Mouse (Mus musculus) embryonic facial prominence, embryonic 14.5 days (tissue): ENCODE results near the gene Hnrnpu. TPM values are rescaled to one million over a fixed set of nuclear protein-coding genes. Genes with fewer than 3 reads are reported as not detected.
A peak's percentile ranks its signal among the peaks of the same experiment; 100 is the strongest.

Experiments
- ATAC-seq: fragments of 200-750 bp; cut with Nextera tagmentation; 2 replicates; pipeline ENCODE4 v1.8.0; 2017; ENCODE audit warnings: low read depth, moderate number of reproducible peaks, moderate TSS enrichment
- DNase-seq: peaks from one replicate; pipeline ENCODE4 v3.0.0-alpha.2; 2015; ENCODE audit warnings: low spot score
- H3K27ac ChIP-seq: fragments of 300-500 bp; sonication (generic); replicated peaks from 2 replicates; pipeline ENCODE4 v1.5.1; 2014; ENCODE audit warnings: low read depth, mild to moderate bottlenecking, low read length, moderate library complexity
- H3K27me3 ChIP-seq: fragments of 300-500 bp; sonication (generic); replicated peaks from 2 replicates; pipeline ENCODE4 v1.6.1; 2014; ENCODE audit warnings: low read length; ENCODE audit not compliant: control insufficient read depth, insufficient read depth
- H3K36me3 ChIP-seq: fragments of 300-500 bp; sonication (generic); 2 replicates; pipeline ENCODE4 v1.6.1; 2014; ENCODE audit warnings: low read length, mixed read lengths; ENCODE audit not compliant: control insufficient read depth, insufficient read depth
- H3K4me1 ChIP-seq: fragments of 300-500 bp; sonication (generic); 2 replicates; pipeline ENCODE4 v1.6.1; 2014; ENCODE audit warnings: antibody characterized with exemption, low read length; ENCODE audit not compliant: control insufficient read depth, insufficient read depth
- H3K4me2 ChIP-seq: fragments of 300-500 bp; sonication (generic); 2 replicates; pipeline ENCODE4 v1.6.1; 2014; ENCODE audit warnings: low read depth, mild to moderate bottlenecking, low read length, moderate library complexity, mixed read lengths
- H3K4me3 ChIP-seq: fragments of 300-500 bp; sonication (generic); 2 replicates; pipeline ENCODE4 v1.5.1; 2014; ENCODE audit warnings: low read depth, mild to moderate bottlenecking, low read length
- H3K9ac ChIP-seq: fragments of 300-500 bp; sonication (generic); 2 replicates; pipeline ENCODE4 v1.6.1; 2014; ENCODE audit warnings: low read depth, mild to moderate bottlenecking, low read length, moderate library complexity, mixed read lengths
- H3K9me3 ChIP-seq: fragments of 300-500 bp; sonication (generic); 2 replicates; pipeline ENCODE4 v1.6.1; 2016; ENCODE audit warnings: low read length; ENCODE audit not compliant: control insufficient read depth
- WGBS: fragments of 180-500 bp; shearing (Covaris S2); extraction: QIAGEN DNeasy Blood & Tissue Kit; methylation state at CpG from one replicate; pipeline ENCODE4 v1.1.7; 2014; 5-methylcytosine and 5-hydroxymethylcytosine counted together
- polyA plus RNA-seq: library from polyadenylated mRNA; unstranded; fragments of >200 nt; fragmentation: Nextera tagmentation; extraction: Ambion mirVana; gene quantifications from 2 replicates; pipeline ENCODE4 v1.2.1, GENCODE M21; 2014

Gene Hnrnpu
- polyA plus RNA-seq, 1 experiment from 2014 or later = 366 TPM

DNA sequence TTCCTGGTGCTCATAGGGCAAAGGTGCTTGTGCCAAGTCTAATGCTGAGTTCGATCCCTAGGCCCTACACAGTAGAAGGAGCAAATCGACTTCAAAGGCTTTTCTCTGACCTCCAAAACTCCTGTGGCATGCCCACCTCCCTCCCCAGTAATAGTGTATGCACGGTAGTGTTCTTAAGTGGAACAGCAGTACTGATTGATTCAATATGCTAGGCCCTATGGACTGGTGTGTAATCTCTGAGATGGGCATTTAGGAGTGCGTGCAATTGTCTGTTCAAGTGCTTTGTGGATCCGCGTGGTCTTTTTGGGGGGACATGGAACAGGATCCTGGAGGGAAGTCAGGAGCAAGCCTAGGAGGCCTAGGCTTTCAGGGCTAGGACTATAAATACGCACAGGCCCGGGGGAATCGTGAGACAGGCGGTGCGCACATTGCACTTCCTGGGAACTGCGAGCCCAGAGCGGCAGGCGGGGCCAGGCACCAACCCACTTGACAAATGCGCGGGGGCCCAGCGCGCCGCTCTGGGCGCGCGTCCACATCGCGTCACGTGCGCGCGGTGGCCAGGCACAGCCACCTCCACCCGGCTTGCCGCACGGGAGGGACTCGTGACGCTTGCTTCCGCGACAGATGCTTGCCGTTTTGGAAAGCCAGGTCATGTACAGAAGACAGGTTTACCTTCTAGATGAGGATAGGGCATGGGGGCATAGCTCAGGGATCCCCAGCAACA is 31.1 kb upstream of the Hnrnpu start:
- peak; percentile 95 for ATAC-seq

DNA sequence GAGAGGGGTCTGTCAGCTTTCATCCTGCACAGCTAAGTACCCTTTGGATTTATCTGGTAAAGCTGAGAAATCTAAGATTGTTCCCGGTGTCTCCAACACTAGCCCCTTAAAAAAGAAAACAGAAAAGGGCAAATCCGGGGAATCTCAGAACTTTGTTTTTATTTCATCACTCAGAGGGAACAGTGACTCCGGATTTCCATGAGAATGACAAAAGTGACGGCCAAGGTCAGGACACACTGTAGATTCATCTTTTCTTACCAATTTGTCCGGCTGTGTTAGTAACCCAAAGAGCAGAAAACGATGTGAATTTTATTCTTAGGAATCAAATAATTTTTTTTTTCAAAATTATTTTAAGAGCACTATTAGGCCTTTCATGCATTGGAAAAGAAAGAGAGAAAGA is 30.5 kb upstream of the Hnrnpu start:
- H3K4me3 ChIP-seq = no peak overlapping the region
- 60% methylated on average over 6 of the region's 6 CpGs for WGBS
- no peaks in the 10 kb centered on the region for H3K4me1 ChIP-seq
- no peak overlapping the region for H3K9ac ChIP-seq
- peak overlapping the region; percentile 58; the same call in 1 of the 2 replicates for H3K4me2 ChIP-seq
- DNase-seq = no peak
- no peaks in the 10 kb centered on the region for H3K27me3 ChIP-seq
- H3K27ac ChIP-seq = no peak overlapping the region
- H3K9me3 ChIP-seq = no peaks in the 10 kb centered on the region
- H3K36me3 ChIP-seq = no peaks in the 10 kb centered on the region
- ATAC-seq = no peak

More for the DNA sequence above, 31.1 kb upstream of the Hnrnpu start:
- Histone ChIP-seq H3K4me1 (no peaks in the 10 kb centered on the region), H3K4me2 (peak overlapping the region; percentile 58), H3K9ac (peak overlapping the region; percentile 60), H3K9me3 (no peaks in the 10 kb centered on the region), H3K36me3 (no peaks in the 10 kb centered on the region), H3K4me3 (peak overlapping the region; percentile 45), H3K27me3 (no peaks in the 10 kb centered on the region), H3K27ac (peak overlapping the region; percentile 24)
- WGBS = 2% methylated on average over 36 of the region's 36 CpGs
- peak; percentile 94 for DNase-seq

DNA sequence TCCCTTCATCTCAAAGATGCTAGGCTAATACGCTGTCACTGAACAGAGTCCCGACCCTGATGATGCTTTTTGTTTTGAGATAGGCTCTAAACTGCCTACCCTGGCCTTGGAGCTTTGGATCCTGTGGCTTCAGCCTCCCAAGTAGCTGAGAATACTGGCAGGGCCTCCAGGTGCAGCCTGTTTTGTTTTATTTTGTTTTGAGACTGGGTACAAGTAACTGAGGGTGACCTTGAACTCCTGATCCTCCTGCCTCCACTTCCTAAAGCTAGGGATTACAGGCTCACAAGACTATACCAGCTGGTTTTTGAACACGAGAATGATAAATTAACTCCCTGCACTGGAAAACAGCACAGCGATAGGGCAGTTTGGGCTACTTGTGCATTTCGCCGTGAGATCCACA is 27.6 kb upstream of the Hnrnpu start:
- Histone ChIP-seq H3K27ac (no peak overlapping the region), H3K9ac (no peak overlapping the region), H3K27me3 (no peaks in the 10 kb centered on the region), H3K4me2 (no peak overlapping the region), H3K4me3 (no peak overlapping the region), H3K9me3 (no peaks in the 10 kb centered on the region), H3K36me3 (no peaks in the 10 kb centered on the region), H3K4me1 (no peaks in the 10 kb centered on the region)
- ATAC-seq (no peak), DNase-seq (no peak)
- 80% methylated on average over 6 of the region's 6 CpGs for WGBS

DNA sequence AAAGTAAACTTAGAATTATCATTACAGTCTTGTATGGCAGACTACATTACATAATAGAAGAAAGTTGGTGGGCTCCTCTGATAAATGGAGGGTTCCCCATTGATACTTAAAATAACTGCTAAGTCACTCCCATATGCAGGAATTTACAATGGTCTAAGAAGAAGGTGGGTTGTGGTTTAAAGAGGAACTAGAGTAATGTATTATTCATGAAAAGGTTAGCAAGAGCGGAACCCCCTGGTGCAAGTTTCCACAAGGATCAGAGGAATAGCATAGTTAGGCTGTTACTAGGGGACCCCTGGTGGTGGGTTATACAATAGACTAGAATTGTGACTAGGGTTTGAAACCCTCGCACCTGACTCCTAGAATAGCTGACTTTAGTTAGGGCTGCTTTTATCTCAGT is 23.1 kb upstream of the Hnrnpu start:
- H3K27ac ChIP-seq = no peak overlapping the region
- H3K4me2 ChIP-seq = no peak overlapping the region
- DNase-seq (no peak), ATAC-seq (no peak)
- no peak overlapping the region for H3K4me3 ChIP-seq
- H3K9ac ChIP-seq = no peak overlapping the region
- no peaks in the 10 kb centered on the region for H3K27me3 ChIP-seq
- no peaks in the 10 kb centered on the region for H3K9me3 ChIP-seq
- 61% methylated on average over 2 of the region's 2 CpGs for WGBS
- H3K36me3 ChIP-seq = no peaks in the 10 kb centered on the region
- no peaks in the 10 kb centered on the region for H3K4me1 ChIP-seq

DNA sequence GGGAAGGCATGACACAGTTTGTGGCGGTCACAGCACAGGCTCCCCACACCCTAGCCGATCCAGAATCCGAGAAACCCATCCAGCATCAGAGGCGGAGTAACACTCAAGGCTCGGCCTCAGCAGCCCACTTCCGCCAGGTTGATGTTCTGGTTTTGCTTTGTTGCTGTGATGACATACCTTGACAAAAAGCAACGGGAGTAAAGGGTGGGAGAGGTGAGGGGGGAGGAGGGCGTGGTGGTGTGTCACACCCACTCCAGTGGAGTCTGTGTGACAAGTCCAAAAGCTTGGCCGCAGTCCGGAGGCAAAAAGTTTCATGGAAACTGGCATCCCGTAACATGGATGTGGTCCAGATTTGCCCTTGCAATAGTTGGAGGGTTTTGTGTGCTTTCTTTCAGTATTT is 22.7 kb upstream of the Hnrnpu start:
- no peaks in the 10 kb centered on the region for H3K9me3 ChIP-seq
- ATAC-seq (no peak), DNase-seq (no peak)
- no peaks in the 10 kb centered on the region for H3K27me3 ChIP-seq
- H3K36me3 ChIP-seq = no peaks in the 10 kb centered on the region
- H3K4me2 ChIP-seq = no peak overlapping the region
- no peak overlapping the region for H3K27ac ChIP-seq
- no peaks in the 10 kb centered on the region for H3K4me1 ChIP-seq
- no peak overlapping the region for H3K4me3 ChIP-seq
- WGBS = 82% methylated on average over 11 of the region's 11 CpGs
- H3K9ac ChIP-seq = no peak overlapping the region

DNA sequence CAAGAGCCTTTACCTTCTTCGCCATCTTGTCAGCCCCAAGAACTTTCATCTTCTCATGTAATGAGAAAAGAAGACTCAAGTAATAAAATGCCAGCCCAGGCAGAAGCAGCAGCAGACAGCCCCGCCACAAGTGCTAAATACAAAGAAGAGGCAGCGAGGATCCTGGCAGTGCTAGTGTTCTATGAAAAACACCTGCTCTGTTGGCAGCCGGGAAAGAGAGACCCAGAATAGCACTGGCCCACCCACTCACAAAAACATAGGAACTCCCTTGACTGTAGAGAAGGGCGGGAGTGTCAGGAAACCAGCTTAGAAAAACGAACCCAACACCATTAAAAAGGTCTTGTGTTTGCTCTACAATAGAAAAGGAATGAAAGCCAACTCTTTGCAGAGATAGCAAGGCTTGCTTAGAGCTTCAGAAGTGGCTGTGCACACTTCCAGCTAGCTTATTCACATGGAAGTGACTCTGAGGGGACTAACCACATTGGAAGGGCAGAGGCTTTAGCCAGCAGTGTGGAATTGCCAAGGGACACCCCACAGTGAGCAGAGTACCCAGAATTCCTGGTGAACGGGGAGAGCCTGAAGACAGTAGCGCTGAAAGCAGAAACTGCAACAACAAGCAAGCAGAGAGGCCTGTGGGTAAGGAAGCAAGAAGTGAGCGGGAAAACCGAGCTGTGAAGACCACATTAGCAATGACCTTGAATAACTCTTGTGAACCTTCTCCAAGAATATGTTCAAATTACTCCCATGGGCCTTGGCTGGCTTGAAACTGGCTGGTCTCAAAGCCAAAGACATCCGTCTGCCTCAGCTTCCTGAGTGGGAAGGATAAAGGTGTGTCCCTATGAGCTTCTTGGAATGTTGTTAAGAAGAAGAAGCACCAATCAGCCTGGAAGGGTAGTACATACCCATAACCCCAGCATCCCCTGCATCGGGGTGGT is 20.4 kb upstream of the Hnrnpu start:
- no peaks in the 10 kb centered on the region for H3K27me3 ChIP-seq
- no peaks in the 10 kb centered on the region for H3K36me3 ChIP-seq
- no peak overlapping the region for H3K9ac ChIP-seq
- H3K4me1 ChIP-seq = no peaks in the 10 kb centered on the region
- no peak overlapping the region for H3K27ac ChIP-seq
- peak; percentile 45 for DNase-seq
- no peak for ATAC-seq
- no peaks in the 10 kb centered on the region for H3K9me3 ChIP-seq
- no peak overlapping the region for H3K4me2 ChIP-seq
- WGBS = 53% methylated on average over 12 of the region's 12 CpGs
- H3K4me3 ChIP-seq = no peak overlapping the region

DNA sequence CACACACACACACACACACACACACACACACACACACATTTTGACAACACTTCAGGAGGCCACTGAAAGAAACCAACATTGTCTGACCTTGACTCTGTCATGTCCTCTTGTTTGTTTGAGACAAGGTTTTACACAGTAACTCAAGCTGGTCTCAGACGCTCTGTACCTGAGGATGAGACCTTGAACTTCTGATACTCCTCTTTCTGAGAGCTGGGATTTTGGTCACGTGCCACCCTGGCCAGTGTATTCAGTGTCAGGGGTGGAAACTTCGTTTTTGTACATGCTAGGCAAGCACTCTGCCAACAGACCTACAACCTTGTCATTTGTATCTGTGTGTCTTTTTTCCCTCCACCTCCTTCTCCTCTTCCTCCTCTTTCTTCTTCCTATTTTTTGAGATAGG is 17.0 kb upstream of the Hnrnpu start:
- no peak for ATAC-seq
- H3K27ac ChIP-seq = no peak overlapping the region
- H3K4me2 ChIP-seq = no peak overlapping the region
- DNase-seq = no peak
- H3K36me3 ChIP-seq = no peaks in the 10 kb centered on the region
- no peaks in the 10 kb centered on the region for H3K27me3 ChIP-seq
- H3K4me3 ChIP-seq = no peak overlapping the region
- no peaks in the 10 kb centered on the region for H3K4me1 ChIP-seq
- H3K9me3 ChIP-seq = no peaks in the 10 kb centered on the region
- WGBS = 53% methylated on average over 3 of the region's 3 CpGs
- no peak overlapping the region for H3K9ac ChIP-seq

DNA sequence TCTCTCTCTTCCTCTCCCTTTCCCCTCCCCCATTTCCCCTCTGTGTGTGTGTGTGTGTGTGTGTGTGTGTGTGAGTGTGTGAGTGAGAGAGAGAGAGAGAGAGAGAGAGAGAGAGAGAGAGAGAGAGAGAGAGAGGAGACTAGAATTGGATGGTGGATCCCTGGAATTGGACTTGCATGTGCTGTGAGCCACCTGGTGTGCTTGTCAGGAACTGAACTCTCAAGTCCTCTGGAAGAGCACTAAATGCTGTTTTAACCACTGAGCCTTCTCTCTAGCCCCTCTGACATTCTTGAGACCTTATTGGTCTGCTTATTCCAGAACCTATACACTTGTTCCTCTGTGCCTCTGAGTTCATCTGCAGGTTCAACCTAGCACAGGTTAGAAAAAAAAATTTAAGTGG is 14.0 kb upstream of the Hnrnpu start:
- Histone ChIP-seq H3K4me1 (no peaks in the 10 kb centered on the region), H3K4me3 (no peak overlapping the region), H3K27ac (no peak overlapping the region), H3K36me3 (no peaks in the 10 kb centered on the region), H3K27me3 (no peaks in the 10 kb centered on the region), H3K9me3 (no peaks in the 10 kb centered on the region), H3K9ac (no peak overlapping the region), H3K4me2 (no peak overlapping the region)
- ATAC-seq (no peak), DNase-seq (no peak)
